Mouse (Mus musculus) adrenal gland, postnatal 14 days (tissue): ENCODE data around the gene Gm20388. TPM values are rescaled to one million over a fixed set of nuclear protein-coding genes. Genes with fewer than 3 reads are reported as not detected.
A peak's percentile ranks its signal among the peaks of the same experiment; 100 is the strongest.

Experiments used
- DNase-seq: peaks from one replicate; pipeline ENCODE4 v3.0.0; 2021; ENCODE audit warnings: mixed read lengths
- total RNA-seq: library from RNA; stranded (reverse); gene quantifications from 2 replicates; pipeline ENCODE4 v1.2.3, GENCODE M21; 2021

Gene Gm20388
- total RNA-seq, 1 experiment from 2014 or later = 17.6 TPM

GRCm38 (mm10) chr8:121905420-121905819 is 1994.8 kb downstream of the Gm20388 start:
- DNase-seq = no peak

DNA sequence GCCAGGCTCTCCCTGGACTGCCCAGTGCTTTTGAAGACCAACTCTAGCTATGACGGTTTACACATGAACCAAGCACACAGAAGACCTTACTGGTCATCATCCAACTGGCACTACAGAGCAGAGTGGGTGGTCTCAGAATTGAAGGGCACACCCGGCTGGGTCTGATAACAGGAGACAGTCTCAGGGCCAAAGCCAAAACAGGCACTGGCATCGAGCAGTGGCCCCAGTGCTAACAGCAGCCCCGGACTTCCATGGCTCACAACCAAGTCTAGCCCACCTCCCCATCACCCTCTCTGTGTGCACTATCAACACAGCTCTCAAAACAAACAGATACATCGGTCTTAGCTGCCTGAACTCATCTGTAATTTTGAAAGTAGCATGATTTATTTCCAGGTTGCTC is 1995.2 kb downstream of the Gm20388 start:
- DNase-seq = no peak

DNA sequence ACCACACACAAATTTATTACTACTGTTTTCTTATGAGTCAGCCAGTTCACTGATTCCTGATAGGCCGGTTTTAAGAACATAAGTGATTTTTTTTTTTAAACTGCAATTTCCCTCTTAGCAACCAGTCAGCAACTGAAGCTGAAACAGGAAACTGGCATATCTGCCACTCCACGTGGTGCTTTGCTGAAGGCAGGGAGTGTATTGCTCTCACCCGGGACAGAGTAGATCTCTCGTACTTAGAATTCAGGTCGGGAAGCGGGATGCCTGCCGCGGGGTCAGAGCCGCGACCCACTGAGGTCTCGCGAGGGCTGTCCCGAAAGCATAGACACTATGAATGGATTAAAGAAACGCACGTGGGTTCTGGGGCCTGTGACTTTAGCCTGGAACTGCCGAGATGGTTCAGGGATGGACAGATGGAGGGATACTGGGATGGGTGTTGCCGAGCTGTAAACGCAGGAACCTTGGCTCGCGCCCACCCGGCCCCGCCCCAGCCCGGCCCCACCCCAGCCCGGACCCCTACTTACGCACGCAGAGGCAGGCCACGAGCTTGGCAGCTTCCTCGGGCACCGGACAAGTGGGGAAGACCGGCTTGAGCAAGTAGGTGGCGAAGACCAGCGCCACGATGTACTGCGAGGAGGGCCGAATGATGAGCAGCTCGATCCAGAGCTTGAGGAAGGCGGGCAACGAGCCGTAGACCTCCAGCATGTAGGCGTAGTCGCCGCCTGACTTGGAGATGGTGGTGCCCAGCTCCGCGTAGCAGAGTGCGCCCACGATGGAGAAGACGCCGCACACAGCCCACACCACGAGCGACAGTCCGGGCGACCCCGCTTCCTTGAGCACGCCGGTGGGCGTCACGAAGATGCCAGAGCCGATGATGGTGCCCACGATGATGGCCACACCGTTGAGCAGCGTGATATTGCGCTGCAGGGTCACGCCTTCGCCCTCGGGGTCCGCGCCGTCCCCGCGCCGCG is 1996.2 kb downstream of the Gm20388 start:
- DNase-seq = peak; percentile 73

GRCm38 (mm10) chr8:121907587-121908248 is 1997.1 kb downstream of the Gm20388 start, which contains the start of gene Slc7a5:
Gene Slc7a5, minus strand, starts transcription at chr8:121907694.
- peak; percentile 99 for DNase-seq

DNA sequence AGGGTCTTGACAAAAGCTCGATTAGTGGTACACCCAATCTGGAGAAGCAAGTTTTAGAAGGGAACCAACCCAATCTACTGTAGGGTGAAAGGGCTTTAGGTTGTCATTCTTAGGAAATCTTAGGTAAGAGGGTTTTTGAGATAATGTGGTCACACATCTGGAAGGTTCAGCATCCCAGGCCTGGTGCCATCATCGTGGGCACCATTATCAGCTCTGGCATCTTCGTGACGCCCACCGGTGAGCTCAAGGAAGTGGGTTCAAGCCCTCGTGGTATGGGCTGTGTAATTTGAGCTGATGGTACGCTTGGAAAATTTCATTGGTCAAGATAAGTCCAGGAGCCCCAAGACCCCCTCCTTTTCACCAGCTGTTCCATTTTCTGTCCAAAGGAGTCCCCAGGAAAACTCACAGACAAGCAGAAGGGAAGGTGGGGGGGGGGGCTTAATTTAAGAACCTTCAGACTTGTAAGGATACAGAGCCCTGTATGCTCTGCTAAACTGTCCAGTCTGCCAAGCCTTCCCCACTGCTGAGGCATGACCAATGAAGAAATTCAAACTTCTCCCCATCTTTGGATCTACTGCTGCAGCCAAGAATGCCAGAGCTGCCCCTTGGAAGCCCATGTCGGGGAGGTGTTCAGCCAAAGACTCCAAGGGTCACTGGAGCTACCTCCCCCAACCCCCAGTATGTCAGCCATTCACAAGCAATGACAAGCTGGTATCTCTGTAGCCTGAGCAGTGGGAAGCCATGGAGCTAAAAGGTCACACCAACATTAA is 1997.9 kb downstream of the Gm20388 start:
- no peak for DNase-seq

GRCm38 (mm10) chr8:121909148-121909541 is 1998.5 kb downstream of the Gm20388 start:
- DNase-seq = no peak

DNA sequence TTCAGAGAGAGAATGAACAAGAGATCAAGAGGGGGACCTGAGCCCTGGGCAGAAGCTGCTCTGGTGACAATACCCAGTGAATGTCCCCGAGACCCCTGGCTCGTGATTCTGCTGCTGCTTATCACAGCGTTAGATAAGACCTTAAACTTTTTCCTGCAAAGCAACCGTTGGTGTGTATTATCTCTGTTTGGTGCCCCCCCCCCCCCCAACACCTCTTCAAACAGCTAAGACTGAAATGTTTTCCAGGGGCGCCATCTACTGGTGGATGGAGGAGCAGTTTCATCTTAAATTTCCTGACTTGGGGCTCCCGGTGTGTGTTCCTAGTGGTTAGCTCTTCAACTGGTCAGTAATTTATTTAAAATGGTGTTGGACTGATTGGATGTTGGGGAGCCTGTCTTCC is 1999.0 kb downstream of the Gm20388 start:
- peak; percentile 87 for DNase-seq

- DNase-seq = no peak
These were observed 2000.8 kb downstream of the Gm20388 start for GRCm38 (mm10) chr8:121911400-121911799.

DNA sequence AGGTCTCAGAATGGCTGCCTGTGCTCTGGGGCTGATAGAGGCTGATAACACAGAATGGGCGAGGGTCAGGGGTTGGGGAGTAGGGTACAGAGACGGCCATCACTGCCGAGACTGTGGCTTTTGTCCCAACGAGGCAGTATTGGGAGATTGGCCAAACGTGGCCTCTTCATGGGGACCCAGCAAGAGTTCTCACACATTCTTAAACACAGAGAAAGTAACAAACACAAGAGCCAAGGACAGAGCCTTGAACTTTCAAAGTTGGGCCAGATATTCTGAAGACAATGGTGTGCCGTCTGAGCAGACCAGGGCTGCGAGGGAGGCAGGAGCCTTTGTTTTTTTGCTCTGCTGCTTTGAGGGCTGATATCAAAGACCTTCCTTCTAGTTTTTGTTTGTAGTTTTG is 2001.3 kb downstream of the Gm20388 start:
- peak; percentile 42 for DNase-seq

DNA sequence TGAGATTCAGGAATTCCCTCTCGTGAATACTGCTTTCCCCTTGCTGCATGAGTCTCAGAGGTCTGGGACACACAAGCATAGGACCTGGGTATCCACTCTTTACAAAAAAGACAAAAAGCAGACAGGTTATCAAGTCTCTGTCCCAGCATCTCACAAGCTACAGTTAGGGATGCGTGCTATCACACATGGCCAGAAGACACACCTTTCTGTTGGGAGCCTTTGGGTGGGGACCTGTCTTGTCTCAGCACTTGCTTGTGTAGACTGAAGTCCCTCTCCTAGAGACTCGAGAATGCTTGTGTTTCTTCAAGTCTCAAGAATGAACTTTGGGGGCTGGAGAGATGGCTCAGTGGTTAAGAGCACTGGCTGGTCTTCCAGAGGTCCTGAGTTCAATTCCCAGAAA is 2002.2 kb downstream of the Gm20388 start:
- no peak for DNase-seq

GRCm38 (mm10) chr8:121913378-121913777 is 2002.7 kb downstream of the Gm20388 start:
- DNase-seq = no peak

DNA sequence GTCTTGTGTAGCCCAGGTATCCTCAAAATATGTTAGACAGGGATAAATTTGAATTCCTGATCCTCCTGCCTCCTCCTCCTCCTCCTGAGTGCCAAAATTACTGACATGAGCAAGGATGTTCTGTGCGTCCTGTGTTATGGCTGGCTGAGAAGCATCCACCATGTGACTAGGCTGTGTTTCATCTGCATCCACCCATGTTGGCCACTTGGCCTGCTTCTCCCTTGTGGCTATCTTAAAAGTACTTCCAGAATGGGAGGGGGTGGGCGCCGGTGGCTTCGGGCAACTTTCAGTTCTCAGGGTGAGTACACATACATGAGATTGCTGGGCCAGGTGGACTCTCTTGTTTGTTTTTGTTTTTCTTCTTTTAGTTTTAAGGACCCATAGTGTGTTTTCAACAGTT is 2008.5 kb downstream of the Gm20388 start:
- no peak for DNase-seq

DNA sequence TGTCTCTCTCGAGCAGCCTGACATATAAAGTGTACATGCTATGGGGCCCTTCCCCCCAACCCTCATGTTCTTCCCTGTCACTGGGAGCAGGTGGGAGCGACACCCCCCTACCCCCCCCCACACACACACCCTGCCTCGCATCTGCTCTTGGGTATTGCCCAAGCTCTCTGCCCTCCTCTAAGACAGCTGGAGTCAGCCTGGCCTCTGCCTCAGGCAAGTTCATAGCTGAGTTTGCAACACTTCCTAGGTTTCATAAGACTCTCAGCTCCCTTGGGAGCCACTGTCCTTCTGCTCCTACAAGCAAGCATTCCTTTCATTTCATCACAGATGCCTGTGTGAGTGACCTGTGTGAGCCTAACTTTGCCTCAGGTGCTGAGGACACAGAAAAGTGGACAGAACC is 2009.1 kb downstream of the Gm20388 start:
- peak; percentile 67 for DNase-seq

- DNase-seq = no peak
These were observed 2010.9 kb downstream of the Gm20388 start for GRCm38 (mm10) chr8:121921582-121921981.

GRCm38 (mm10) chr8:121922101-121922500 is 2011.5 kb downstream of the Gm20388 start:
- DNase-seq = peak; percentile 63

GRCm38 (mm10) chr8:121924681-121925080 is 2014.0 kb downstream of the Gm20388 start:
- no peak for DNase-seq

GRCm38 (mm10) chr8:121925624-121926023 is 2015.0 kb downstream of the Gm20388 start:
- DNase-seq = peak; percentile 85

GRCm38 (mm10) chr8:121926266-121926665 is 2015.6 kb downstream of the Gm20388 start:
- no peak for DNase-seq

DNA sequence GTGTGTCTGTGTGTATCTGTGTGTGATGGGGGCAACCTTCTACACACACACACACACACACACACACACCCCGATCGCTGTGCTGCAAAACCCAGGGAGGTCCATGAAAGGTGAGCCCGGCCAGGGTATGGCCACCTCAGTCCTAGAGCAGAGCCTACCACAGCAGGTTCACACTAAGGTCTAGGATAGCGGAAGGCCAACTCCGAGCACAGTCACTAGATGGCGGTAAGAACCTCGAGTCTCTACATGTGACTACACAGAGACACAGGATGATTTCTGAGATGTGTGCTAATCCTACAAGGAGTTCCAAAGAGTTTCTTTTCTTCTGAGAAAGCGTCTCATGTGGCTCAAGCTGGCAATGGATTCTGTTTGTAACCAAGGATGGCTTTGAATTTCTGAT is 2016.7 kb downstream of the Gm20388 start:
- peak; percentile 79 for DNase-seq

- DNase-seq = no peak
These were observed 2019.4 kb downstream of the Gm20388 start for GRCm38 (mm10) chr8:121930047-121930446.

DNA sequence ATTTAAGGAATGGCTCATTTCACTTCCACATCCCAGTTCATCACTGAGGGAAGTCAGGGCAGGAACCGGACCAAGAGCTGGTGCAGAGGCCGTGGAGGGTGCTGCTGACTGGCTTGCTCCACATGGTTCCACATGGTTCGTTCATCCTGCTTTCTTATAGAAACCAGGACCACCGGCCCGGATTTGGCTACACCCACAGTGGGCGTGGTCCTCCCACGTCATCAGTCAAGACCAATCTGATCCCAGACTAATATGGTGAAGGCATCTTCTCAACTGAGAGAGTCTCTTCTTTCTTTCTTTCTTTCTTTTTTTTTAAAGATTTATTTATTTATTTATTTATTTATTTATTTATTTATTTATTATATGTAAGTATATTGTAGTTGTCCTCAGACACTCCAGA is 2020.9 kb downstream of the Gm20388 start:
- DNase-seq = no peak

GRCm38 (mm10) chr8:121932026-121932667 is 2021.5 kb downstream of the Gm20388 start:
- peak; percentile 73 for DNase-seq
